Mouse (Mus musculus): ENCODE measurements around the gene Mest. TPM values are rescaled to one million over a fixed set of nuclear protein-coding genes. Genes with fewer than 3 reads are reported as not detected.

The Mest gene
- polyA plus RNA-seq (2015; fragmentation: Nextera tagmentation; extraction: Ambion mirVana), result 1,312 and 1,376 TPM in 2 replicates

DNA sequence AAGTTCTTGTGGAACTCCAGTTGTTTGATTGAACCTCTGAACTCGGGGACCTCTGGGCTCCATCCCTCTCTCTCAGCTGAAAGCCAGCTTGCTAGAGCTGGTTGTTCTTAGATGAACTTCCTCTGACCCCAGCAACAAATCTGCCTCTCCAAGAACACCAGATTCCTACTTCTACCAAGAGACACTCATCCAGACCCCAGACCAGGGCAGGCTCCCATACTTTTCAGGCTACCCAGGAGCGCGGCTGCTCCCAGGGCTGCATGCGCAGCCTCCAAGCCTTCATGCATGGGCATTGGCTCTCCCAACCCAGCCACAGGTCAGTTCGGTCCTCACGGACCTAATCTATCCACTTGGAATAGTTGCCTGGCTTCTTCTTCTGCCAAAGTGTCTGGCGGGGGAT, at the start of gene Mest:
Gene Mest (plus strand): TSS at position 217 of the 400 bp plus-strand sequence.
- H3K9me3 ChIP-seq (replicated peaks), result no peaks in the 10 kb centered on the region
- H3K4me2 ChIP-seq (replicated peaks), result no peak within 1 kb of the TSS
- 75% methylated on average over 7 of the region's 7 CpGs for WGBS
- no peak within 1 kb of the TSS for H3K27ac ChIP-seq (replicated peaks)
- ATAC-seq (ENCODE audit: insufficient number of reproducible peaks, low FRiP score, low TSS enrichment, low read depth), result no peak
- H3K9ac ChIP-seq, result no peak within 1 kb of the TSS
- no peak within 1 kb of the TSS for H3K4me3 ChIP-seq (replicated peaks)
- H3K27me3 ChIP-seq, result no peaks in the 10 kb centered on the region
- no peaks in the 10 kb centered on the region for H3K4me1 ChIP-seq
- H3K36me3 ChIP-seq, result no peaks in the 10 kb centered on the region

- peaks cover 69% of the 10 kb centered on the region for H3K4me1 ChIP-seq
- H3K27ac ChIP-seq (replicated peaks), result peak overlapping the region; percentile 97
- H3K27me3 ChIP-seq, result no peaks in the 10 kb centered on the region
- no peaks in the 10 kb centered on the region for H3K9me3 ChIP-seq (replicated peaks)
- no peak overlapping the region for H3K9ac ChIP-seq
- no peaks in the 10 kb centered on the region for H3K36me3 ChIP-seq
- ATAC-seq (ENCODE audit: insufficient number of reproducible peaks, low FRiP score, low TSS enrichment, low read depth), result no peak
- WGBS, result 26% methylated on average over 14 of the region's 14 CpGs
- H3K4me2 ChIP-seq (replicated peaks), result peak overlapping the region; percentile 42; the same call in 1 of the 2 replicates
- H3K4me3 ChIP-seq (replicated peaks), result no peak overlapping the region
These were observed 49.4 kb upstream of the Mest start for GRCm38 (mm10) chr6:30673764-30674561.

GRCm38 (mm10) chr6:30674714-30675280, 48.5 kb upstream of the Mest start:
- H3K27ac ChIP-seq (replicated peaks), result peak overlapping the region; percentile 97
- no peaks in the 10 kb centered on the region for H3K36me3 ChIP-seq
- H3K4me1 ChIP-seq, result peaks cover 61% of the 10 kb centered on the region
- no peak overlapping the region for H3K9ac ChIP-seq
- no peaks in the 10 kb centered on the region for H3K27me3 ChIP-seq
- WGBS, result 18% methylated on average over 9 of the region's 9 CpGs
- H3K4me2 ChIP-seq (replicated peaks), result peak overlapping the region; percentile 42
- no peaks in the 10 kb centered on the region for H3K9me3 ChIP-seq (replicated peaks)
- H3K4me3 ChIP-seq (replicated peaks), result no peak overlapping the region
- ATAC-seq (ENCODE audit: insufficient number of reproducible peaks, low FRiP score, low TSS enrichment, low read depth), result no peak

DNA sequence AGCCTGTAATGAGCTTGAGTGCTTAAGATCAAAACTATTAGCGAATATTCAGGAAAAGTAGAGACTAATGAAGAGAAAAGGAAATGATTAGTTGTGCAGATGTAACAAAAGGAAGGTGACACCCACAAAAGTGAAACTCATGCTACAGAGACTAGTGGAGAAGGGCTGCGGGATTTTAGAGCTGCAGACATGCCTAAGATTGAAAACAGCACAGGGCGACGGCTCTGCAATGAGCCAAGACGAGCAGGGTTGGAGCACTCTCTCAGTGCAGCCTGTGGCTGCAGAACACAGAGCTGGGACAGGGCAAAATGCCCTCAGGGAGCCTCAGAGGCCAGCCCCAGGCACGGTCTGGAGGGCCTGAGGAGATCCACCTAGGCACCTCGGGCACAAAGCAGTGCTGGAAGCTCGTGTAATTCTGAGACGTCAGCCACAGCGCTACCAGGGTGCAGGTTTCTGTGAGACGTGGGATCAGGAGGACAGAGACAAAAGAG, 48.0 kb upstream of the Mest start:
- no peaks in the 10 kb centered on the region for H3K27me3 ChIP-seq
- 10% methylated on average over 11 of the region's 11 CpGs for WGBS
- no peaks in the 10 kb centered on the region for H3K36me3 ChIP-seq
- H3K9me3 ChIP-seq (replicated peaks), result no peaks in the 10 kb centered on the region
- 0 out of 2 replicates have a peak overlapping the region, but pooled peaks have one; percentile 6 for H3K4me3 ChIP-seq (replicated peaks)
- ATAC-seq (ENCODE audit: insufficient number of reproducible peaks, low FRiP score, low TSS enrichment, low read depth), result peak; percentile 71
- H3K27ac ChIP-seq (replicated peaks), result peak overlapping the region; percentile 97
- peak overlapping the region; percentile 42 for H3K4me2 ChIP-seq (replicated peaks)
- peaks cover 61% of the 10 kb centered on the region for H3K4me1 ChIP-seq
- H3K9ac ChIP-seq, result peak overlapping the region; percentile 21; the same call in 1 of the 2 replicates

DNA sequence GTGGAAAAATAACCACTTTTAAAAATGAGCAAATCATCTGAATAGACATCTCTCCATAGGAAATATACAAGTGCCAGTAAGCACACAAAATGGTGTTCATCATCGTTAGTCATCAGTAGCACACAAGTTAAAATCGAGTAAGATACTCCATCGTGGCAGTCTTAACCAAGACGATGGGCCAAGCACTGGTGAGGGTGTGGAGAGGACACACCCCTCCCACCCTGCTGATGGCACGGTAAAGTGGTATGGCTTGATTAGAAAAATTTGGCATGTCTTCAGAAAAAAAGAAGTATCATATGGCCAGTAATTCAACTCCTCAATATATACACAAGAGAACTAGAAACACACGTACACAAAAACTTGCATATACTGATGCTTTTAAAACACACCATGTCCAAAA, 46.8 kb upstream of the Mest start:
- H3K4me1 ChIP-seq, result peaks cover 61% of the 10 kb centered on the region
- no peaks in the 10 kb centered on the region for H3K9me3 ChIP-seq (replicated peaks)
- no peak overlapping the region for H3K9ac ChIP-seq
- H3K4me2 ChIP-seq (replicated peaks), result no peak overlapping the region
- no peak overlapping the region for H3K4me3 ChIP-seq (replicated peaks)
- no peak for ATAC-seq (ENCODE audit: insufficient number of reproducible peaks, low FRiP score, low TSS enrichment, low read depth)
- 55% methylated on average over 6 of the region's 6 CpGs for WGBS
- H3K27me3 ChIP-seq, result no peaks in the 10 kb centered on the region
- peak overlapping the region; percentile 97 for H3K27ac ChIP-seq (replicated peaks)
- H3K36me3 ChIP-seq, result no peaks in the 10 kb centered on the region

- ATAC-seq (ENCODE audit: insufficient number of reproducible peaks, low FRiP score, low TSS enrichment, low read depth), result no peak
- no peak overlapping the region for H3K27ac ChIP-seq (replicated peaks)
- 77% methylated on average over 9 of the region's 9 CpGs for WGBS
- no peaks in the 10 kb centered on the region for H3K36me3 ChIP-seq
- no peaks in the 10 kb centered on the region for H3K9me3 ChIP-seq (replicated peaks)
- peaks cover 62% of the 10 kb centered on the region for H3K4me1 ChIP-seq
- no peak overlapping the region for H3K4me3 ChIP-seq (replicated peaks)
- H3K27me3 ChIP-seq, result no peaks in the 10 kb centered on the region
- H3K4me2 ChIP-seq (replicated peaks), result no peak overlapping the region
- H3K9ac ChIP-seq, result no peak overlapping the region
These were observed 45.8 kb upstream of the Mest start for GRCm38 (mm10) chr6:30677591-30677990.

GRCm38 (mm10) chr6:30678482-30678881, 44.9 kb upstream of the Mest start:
- H3K9me3 ChIP-seq (replicated peaks), result no peaks in the 10 kb centered on the region
- no peaks in the 10 kb centered on the region for H3K36me3 ChIP-seq
- ATAC-seq (ENCODE audit: insufficient number of reproducible peaks, low FRiP score, low TSS enrichment, low read depth), result no peak
- H3K27ac ChIP-seq (replicated peaks), result peak overlapping the region; percentile 48; the same call in 1 of the 2 replicates
- H3K4me3 ChIP-seq (replicated peaks), result no peak overlapping the region
- no peak overlapping the region for H3K4me2 ChIP-seq (replicated peaks)
- WGBS, result 68% methylated on average over 6 of the region's 6 CpGs
- H3K9ac ChIP-seq, result no peak overlapping the region
- peaks cover 63% of the 10 kb centered on the region for H3K4me1 ChIP-seq
- no peaks in the 10 kb centered on the region for H3K27me3 ChIP-seq

- Histone ChIP-seq H3K27ac (replicated peaks) (peak overlapping the region; percentile 79; the same call in 1 of the 2 replicates), H3K27me3 (no peaks in the 10 kb centered on the region), H3K4me3 (replicated peaks) (no peak overlapping the region), H3K9me3 (replicated peaks) (no peaks in the 10 kb centered on the region), H3K36me3 (no peaks in the 10 kb centered on the region), H3K4me1 (peaks cover 52% of the 10 kb centered on the region), H3K4me2 (replicated peaks) (no peak overlapping the region), H3K9ac (no peak overlapping the region)
- ATAC-seq (ENCODE audit: insufficient number of reproducible peaks, low FRiP score, low TSS enrichment, low read depth), result no peak
- 66% methylated on average over 5 of the region's 5 CpGs for WGBS
These were observed 43.8 kb upstream of the Mest start for GRCm38 (mm10) chr6:30679567-30679966.

- no peaks in the 10 kb centered on the region for H3K27me3 ChIP-seq
- H3K4me2 ChIP-seq (replicated peaks), result no peak overlapping the region
- no peaks in the 10 kb centered on the region for H3K9me3 ChIP-seq (replicated peaks)
- no peaks in the 10 kb centered on the region for H3K36me3 ChIP-seq
- 41% methylated on average over 7 of the region's 7 CpGs for WGBS
- no peak overlapping the region for H3K4me3 ChIP-seq (replicated peaks)
- H3K9ac ChIP-seq, result no peak overlapping the region
- ATAC-seq (ENCODE audit: insufficient number of reproducible peaks, low FRiP score, low TSS enrichment, low read depth), result 0 out of 2 replicates have a peak, but pooled peaks have one; percentile 22
- H3K4me1 ChIP-seq, result peaks cover 43% of the 10 kb centered on the region
- peak overlapping the region; percentile 79 for H3K27ac ChIP-seq (replicated peaks)
These were observed 42.9 kb upstream of the Mest start for GRCm38 (mm10) chr6:30680442-30680841.

GRCm38 (mm10) chr6:30681935-30682900, 41.1 kb upstream of the Mest start:
- Histone ChIP-seq H3K4me2 (replicated peaks) (0 out of 2 replicates have a peak overlapping the region, but pooled peaks have one; percentile 19), H3K27me3 (no peaks in the 10 kb centered on the region), H3K4me1 (peaks cover 32% of the 10 kb centered on the region), H3K9ac (no peak overlapping the region), H3K27ac (replicated peaks) (peak overlapping the region; percentile 89), H3K36me3 (no peaks in the 10 kb centered on the region), H3K9me3 (replicated peaks) (no peaks in the 10 kb centered on the region), H3K4me3 (replicated peaks) (no peak overlapping the region)
- whole genome bisulfite sequencing, result 29% methylated on average over 13 of the region's 13 CpGs
- peak; percentile 90 for ATAC-seq (ENCODE audit: insufficient number of reproducible peaks, low FRiP score, low TSS enrichment, low read depth)
